Mouse (Mus musculus): ENCODE data around the gene Morf4l1.
"Not testable (repeated sequence)": the region's sequence is repeated elsewhere in the genome, so short reads cannot be mapped to it uniquely, and the experiment has no call there.

Morf4l1 gene

DNA sequence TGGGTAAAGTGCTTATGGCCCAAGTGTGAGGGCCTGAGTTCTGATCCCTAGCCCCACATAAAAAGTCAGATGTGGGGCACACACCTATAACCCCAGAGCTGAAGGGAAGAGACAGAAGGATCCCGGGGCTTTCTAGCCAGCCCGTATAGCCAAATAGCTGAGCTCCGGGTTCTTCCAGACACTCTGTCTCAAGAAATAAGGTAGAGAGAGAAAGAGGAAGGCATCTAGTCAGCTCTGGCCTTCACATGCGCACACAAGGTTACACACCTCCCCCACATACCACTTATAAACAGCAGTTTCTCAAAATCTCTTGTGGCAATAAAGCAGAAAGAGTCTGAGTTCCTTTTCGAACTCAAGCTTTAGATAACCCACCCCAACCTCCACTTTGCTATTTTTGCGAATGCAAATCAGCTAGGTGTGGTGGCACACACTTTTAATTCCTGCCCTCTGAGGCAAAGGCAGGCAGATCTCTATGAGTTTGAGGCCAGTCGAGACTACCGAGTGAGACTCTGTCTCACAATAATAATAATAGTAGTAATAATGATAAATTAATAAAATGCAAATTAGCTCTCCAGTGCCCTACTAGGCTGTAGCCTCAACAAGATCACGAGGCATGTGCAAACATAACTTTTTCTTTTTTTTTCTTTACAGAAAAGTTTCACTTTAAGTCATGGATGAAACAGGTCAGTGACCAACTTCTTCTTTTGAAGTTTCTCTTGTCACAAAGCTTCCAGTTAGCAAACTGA, 54.6 kb downstream of the Morf4l1 start:
- no peak for DNase-seq

- DNase-seq = no peak
Measured at GRCm38 (mm10) chr9:90056716-90057115, 57.9 kb downstream of the Morf4l1 start.

DNA sequence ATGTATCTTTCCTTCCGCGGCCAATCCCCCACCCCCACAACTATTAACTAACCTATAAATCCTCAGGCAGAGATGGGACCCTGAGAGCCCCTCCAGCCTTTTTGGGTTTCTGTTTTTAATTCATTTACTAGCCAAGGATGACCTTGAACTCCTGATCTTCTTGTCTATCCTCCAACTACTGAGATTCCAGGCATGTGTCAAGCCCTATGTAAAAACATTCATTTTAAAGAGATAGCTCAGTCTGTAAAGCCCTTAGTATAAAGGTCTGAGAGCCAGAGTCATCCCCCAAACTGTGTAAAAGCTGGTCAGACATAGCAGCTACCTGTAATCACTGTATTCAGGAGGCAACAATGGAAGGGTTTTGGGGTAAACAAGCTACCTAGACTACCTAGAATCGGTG, 58.7 kb downstream of the Morf4l1 start:
- DNase-seq = no peak

GRCm38 (mm10) chr9:90055409-90055808, 59.2 kb downstream of the Morf4l1 start:
- DNase-seq = no peak

DNA sequence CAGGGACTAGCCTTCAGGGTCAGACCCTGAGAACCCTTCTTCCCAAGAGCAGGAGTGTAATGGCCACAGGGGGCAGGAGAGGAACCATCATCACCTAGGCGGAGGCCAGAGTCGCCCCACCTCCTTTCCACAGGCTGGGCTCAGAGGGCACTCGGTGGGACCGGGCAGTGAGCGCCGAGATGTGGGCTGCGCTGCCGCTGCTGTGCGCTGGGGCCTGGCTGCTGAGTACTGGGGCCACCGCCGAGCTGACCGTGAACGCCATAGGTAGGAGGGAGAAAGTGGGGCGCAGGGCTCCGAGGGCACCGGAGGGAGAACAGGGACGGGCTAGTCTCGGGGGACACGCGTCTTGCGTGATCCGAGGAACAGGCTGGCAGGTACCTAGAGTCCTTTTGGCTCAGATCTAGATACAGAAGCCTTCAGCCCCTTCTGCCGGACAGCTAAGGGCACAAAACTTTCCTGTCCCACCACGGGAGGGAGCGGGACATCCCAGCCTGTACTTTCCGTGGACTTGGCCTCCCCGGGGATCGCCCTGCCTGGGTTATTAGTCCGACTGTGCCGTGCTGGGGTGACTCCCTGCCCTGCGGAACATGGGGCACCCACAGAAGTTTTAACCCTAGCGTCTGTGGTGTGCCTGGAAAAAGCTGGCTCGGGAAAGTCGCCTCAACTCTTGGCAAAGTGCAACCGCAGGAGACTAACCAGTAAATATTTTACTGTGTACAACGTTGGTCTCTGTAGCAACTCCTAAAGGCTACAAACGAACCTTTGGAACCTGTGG, 60.0 kb downstream of the Morf4l1 start:
- no peak for DNase-seq

DNA sequence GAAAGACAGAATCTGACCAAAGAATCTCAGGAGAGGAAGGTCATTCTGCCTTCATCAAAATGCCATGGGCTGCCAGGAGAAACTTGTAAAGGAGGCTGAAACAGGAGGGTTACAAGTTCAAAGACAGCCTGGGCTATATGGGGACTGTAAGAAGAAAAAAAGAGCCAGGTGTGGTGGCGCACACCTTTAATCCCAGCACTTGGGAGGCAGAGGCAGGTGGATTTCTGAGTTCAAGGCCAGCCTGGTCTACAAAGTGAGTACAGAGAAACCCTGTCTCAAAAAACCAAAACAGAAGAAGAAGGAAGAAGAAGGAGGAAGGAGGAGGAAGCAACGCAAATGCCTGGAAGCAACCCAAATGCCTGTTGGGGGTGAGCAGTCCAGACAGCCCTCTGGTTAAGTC, 60.7 kb downstream of the Morf4l1 start, which contains the start of gene Ctsh:
Ctsh (plus strand) TSS at position 301 of the 400 bp plus-strand sequence.
- no peak for DNase-seq

- DNase-seq = no peak
Measured at GRCm38 (mm10) chr9:90047937-90048627, 66.5 kb downstream of the Morf4l1 start.

- no peak for DNase-seq
Measured at GRCm38 (mm10) chr9:90045191-90045590, 69.4 kb downstream of the Morf4l1 start.

DNA sequence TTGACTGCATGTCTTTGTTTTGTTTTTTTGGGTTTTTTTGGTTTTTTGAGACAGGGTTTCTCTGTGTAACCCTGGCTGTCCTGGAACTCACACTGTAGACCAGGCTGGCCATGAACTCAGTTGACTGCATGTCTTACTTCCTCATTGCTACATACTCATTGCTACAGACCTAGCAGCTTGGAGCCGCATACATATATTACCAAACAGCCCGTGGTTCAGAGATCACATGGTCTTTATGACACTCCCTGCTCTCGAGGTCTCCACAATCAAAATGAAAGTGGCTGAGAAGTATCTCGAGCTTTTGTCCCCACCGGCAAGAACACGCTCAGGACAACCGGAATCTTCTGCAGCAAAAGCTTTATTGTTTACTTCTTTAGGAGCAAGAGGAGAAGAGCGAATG, 71.7 kb downstream of the Morf4l1 start:
- DNase-seq = not testable (repeated sequence)

All from cerebellum, adult 11-12 months (tissue).